Mouse (Mus musculus): ENCODE measurements around the gene Fhl4. TPM values are rescaled to one million over a fixed set of nuclear protein-coding genes. Genes with fewer than 3 reads are reported as not detected.

The Fhl4 gene
- polyA plus RNA-seq, 1 experiment from 2014 or later: 2.6 TPM

- Histone ChIP-seq H3K27me3 (replicated peaks) (no peaks in the 10 kb centered on the region), H3K9ac (no peak overlapping the region), H3K4me1 (no peaks in the 10 kb centered on the region), H3K27ac (no peak overlapping the region), H3K9me3 (no peaks in the 10 kb centered on the region), H3K4me2 (no peak overlapping the region), H3K4me3 (no peak overlapping the region), H3K36me3 (replicated peaks) (no peaks in the 10 kb centered on the region)
- ATAC-seq (replicated peaks): no peak
- WGBS: 60% methylated on average over 4 of the region's 4 CpGs
Observed at GRCm38 (mm10) chr10:85071605-85072152, 30.6 kb downstream of the Fhl4 start.

GRCm38 (mm10) chr10:85054876-85055275, 47.4 kb downstream of the Fhl4 start:
- no peaks in the 10 kb centered on the region for H3K27me3 ChIP-seq (replicated peaks)
- 84% methylated on average over 2 of the region's 2 CpGs for WGBS
- H3K4me2 ChIP-seq: no peak overlapping the region
- no peak for ATAC-seq (replicated peaks)
- H3K27ac ChIP-seq: no peak overlapping the region
- H3K9me3 ChIP-seq: no peaks in the 10 kb centered on the region
- H3K9ac ChIP-seq: no peak overlapping the region
- no peaks in the 10 kb centered on the region for H3K4me1 ChIP-seq
- no peak overlapping the region for H3K4me3 ChIP-seq
- no peaks in the 10 kb centered on the region for H3K36me3 ChIP-seq (replicated peaks)

GRCm38 (mm10) chr10:85052451-85052850, 49.8 kb downstream of the Fhl4 start:
- Histone ChIP-seq H3K27ac (no peak overlapping the region), H3K4me3 (no peak overlapping the region), H3K9me3 (no peaks in the 10 kb centered on the region), H3K4me2 (no peak overlapping the region), H3K4me1 (no peaks in the 10 kb centered on the region), H3K9ac (no peak overlapping the region), H3K27me3 (replicated peaks) (no peaks in the 10 kb centered on the region), H3K36me3 (replicated peaks) (no peaks in the 10 kb centered on the region)
- ATAC-seq (replicated peaks): no peak
- 46% methylated on average over 4 of the region's 4 CpGs for WGBS

- no peak for ATAC-seq (replicated peaks)
- Histone ChIP-seq H3K9ac (no peak overlapping the region), H3K4me1 (no peaks in the 10 kb centered on the region), H3K4me3 (no peak overlapping the region), H3K27ac (no peak overlapping the region), H3K4me2 (no peak overlapping the region), H3K9me3 (no peaks in the 10 kb centered on the region), H3K36me3 (replicated peaks) (no peaks in the 10 kb centered on the region), H3K27me3 (replicated peaks) (no peaks in the 10 kb centered on the region)
- whole genome bisulfite sequencing: 66% methylated on average over 4 of the region's 4 CpGs
Observed at GRCm38 (mm10) chr10:85050668-85051208, 51.6 kb downstream of the Fhl4 start.

GRCm38 (mm10) chr10:85048008-85048407, 54.3 kb downstream of the Fhl4 start:
- Histone ChIP-seq H3K36me3 (replicated peaks) (no peaks in the 10 kb centered on the region), H3K4me2 (no peak overlapping the region), H3K9me3 (no peaks in the 10 kb centered on the region), H3K4me1 (peaks cover 8% of the 10 kb centered on the region), H3K9ac (no peak overlapping the region), H3K27me3 (replicated peaks) (no peaks in the 10 kb centered on the region), H3K4me3 (no peak overlapping the region), H3K27ac (no peak overlapping the region)
- WGBS: 95% methylated on average over 8 of the region's 8 CpGs
- ATAC-seq (replicated peaks): no peak

- Histone ChIP-seq H3K4me1 (peaks cover 8% of the 10 kb centered on the region), H3K4me2 (no peak overlapping the region), H3K4me3 (no peak overlapping the region), H3K27ac (no peak overlapping the region), H3K9ac (no peak overlapping the region), H3K27me3 (replicated peaks) (no peaks in the 10 kb centered on the region), H3K9me3 (no peaks in the 10 kb centered on the region), H3K36me3 (replicated peaks) (no peaks in the 10 kb centered on the region)
- ATAC-seq (replicated peaks): no peak
- WGBS: 21% methylated on average over 5 of the region's 5 CpGs
Observed at GRCm38 (mm10) chr10:85046585-85046984, 55.7 kb downstream of the Fhl4 start.

Other genes with a start within 250 kb of the Fhl4 start
- gene Ric8b, start 184.9 kb downstream of the Fhl4 start, polyA plus RNA-seq (2015; fragmentation: Nextera tagmentation; extraction: Ambion mirVana): 48.3 and 51.8 TPM in 2 replicates
- 52.3 and 52.8 TPM in 2 replicates for gene Tmem263, start 132 bp upstream of the Fhl4 start, polyA plus RNA-seq (2015; fragmentation: Nextera tagmentation; extraction: Ambion mirVana)
- 27.0 and 27.9 TPM in 2 replicates for gene Mterf2, start 25.5 kb upstream of the Fhl4 start, polyA plus RNA-seq (2015; fragmentation: Nextera tagmentation; extraction: Ambion mirVana)
- gene Cry1, start 82.6 kb upstream of the Fhl4 start, polyA plus RNA-seq (2015; fragmentation: Nextera tagmentation; extraction: Ambion mirVana): 38.8 and 41.2 TPM in 2 replicates

Data from midbrain, embryonic 15.5 days (tissue).